Mouse (Mus musculus): Measurements from ENCODE around the gene Prr5.

- no peak for TF ChIP-seq CTCF (IDR thresholded peaks at IDR 0.05; ENCODE audit: low read depth, low read length)
- TF ChIP-seq GATA1 (IDR thresholded peaks at IDR 0.05; ENCODE audit: borderline replicate concordance, low read length), result no peak
- no peak for TF ChIP-seq POLR2AphosphoS5 (IDR thresholded peaks at IDR 0.05; ENCODE audit: insufficient replicate concordance, low read depth, low read length)
- TF ChIP-seq TAL1 (conservative IDR thresholded peaks at IDR 0.05; ENCODE audit: low read depth, low read length), result no peak
Observed at GRCm38 (mm10) chr15:84682206-84682605, 12.8 kb downstream of the Prr5 start.
